Mouse (Mus musculus) limb, embryonic 13.5 days (tissue): ENCODE data around the gene Bckdk. TPM values are rescaled to one million over a fixed set of nuclear protein-coding genes. Genes with fewer than 3 reads are reported as not detected.

ENCODE experiments used
- polyA plus RNA-seq: library from polyadenylated mRNA; unstranded; fragments of >200 nt; fragmentation: Nextera tagmentation; extraction: Ambion mirVana; gene quantifications from 2 replicates; pipeline ENCODE4 v1.2.1, GENCODE M21; 2015

Bckdk gene
- polyA plus RNA-seq, 1 experiment from 2014 or later = 85.3 TPM

Other genes starting within 250 kb of the Bckdk start
- 82.3 and 85.8 TPM in 2 replicates for gene Bcl7c, start 195.1 kb upstream of the Bckdk start, polyA plus RNA-seq
- 28.3 and 31.6 TPM in 2 replicates for gene Ctf1, start 191.3 kb upstream of the Bckdk start, polyA plus RNA-seq
- gene Ctf2, start 171.9 kb upstream of the Bckdk start, polyA plus RNA-seq = 0.46 and 0.50 TPM in 2 replicates
- 6.7 TPM in 2 replicates for gene Fbxl19, start 159.5 kb upstream of the Bckdk start, polyA plus RNA-seq
- gene Orai3, start 134.3 kb upstream of the Bckdk start, polyA plus RNA-seq = 20.1 and 20.8 TPM in 2 replicates
- 28.1 and 30.8 TPM in 2 replicates for gene Setd1a, start 127.4 kb upstream of the Bckdk start, polyA plus RNA-seq
- not detected in 2 replicates for gene Gm49388, start 118.5 kb upstream of the Bckdk start, polyA plus RNA-seq
- gene Hsd3b7, start 103.5 kb upstream of the Bckdk start, polyA plus RNA-seq = 11.2 and 11.3 TPM in 2 replicates
- gene Stx4a, start 79.8 kb upstream of the Bckdk start, polyA plus RNA-seq = 53.2 and 55.6 TPM in 2 replicates
- gene Stx1b, start 79.5 kb upstream of the Bckdk start, polyA plus RNA-seq = 7.7 and 8.1 TPM in 2 replicates
- 10.5 and 11.6 TPM in 2 replicates for gene Zfp646, start 27.9 kb upstream of the Bckdk start, polyA plus RNA-seq
- gene Zfp668, start 27.3 kb upstream of the Bckdk start, polyA plus RNA-seq = 23.0 and 24.4 TPM in 2 replicates
- gene Prss53, start 13.1 kb upstream of the Bckdk start, polyA plus RNA-seq = 1.9 and 2.1 TPM in 2 replicates
- gene Gm21974, start 8.6 kb upstream of the Bckdk start, polyA plus RNA-seq = not detected in 2 replicates
- gene Vkorc1, start 8.5 kb upstream of the Bckdk start, polyA plus RNA-seq = 159 and 174 TPM in 2 replicates
- 44.2 and 47.8 TPM in 2 replicates for gene Kat8, start 8.4 kb downstream of the Bckdk start, polyA plus RNA-seq
- gene Prss8, start 26.0 kb downstream of the Bckdk start, polyA plus RNA-seq = 4.4 and 5.7 TPM in 2 replicates
- gene Prss36, start 42.6 kb downstream of the Bckdk start, polyA plus RNA-seq = 9.6 and 11.9 TPM in 2 replicates
- 542 and 587 TPM in 2 replicates for gene Fus, start 63.4 kb downstream of the Bckdk start, polyA plus RNA-seq
- 22.5 and 27.7 TPM in 2 replicates for gene Pycard, start 89.8 kb downstream of the Bckdk start, polyA plus RNA-seq
- gene Trim72, start 99.9 kb downstream of the Bckdk start, polyA plus RNA-seq = 1.7 and 1.8 TPM in 2 replicates
- 0.87 and 0.92 TPM in 2 replicates for gene Itgam, start 158.6 kb downstream of the Bckdk start, polyA plus RNA-seq
- not detected in 2 replicates for gene Gm49368, start 158.6 kb downstream of the Bckdk start, polyA plus RNA-seq
- not detected in 2 replicates for gene Itgax, start 225.5 kb downstream of the Bckdk start, polyA plus RNA-seq